Mouse (Mus musculus) testis, adult 2 months (tissue): ENCODE results near the gene Misp. TPM values are rescaled to one million over a fixed set of nuclear protein-coding genes. Genes with fewer than 3 reads are reported as not detected.

Source experiments
- H3K27ac ChIP-seq: fragments of 200-500 bp; 2 replicates; pipeline ENCODE4 v1.5.1; 2012; ENCODE audit warnings: low read depth, low read length; ENCODE audit not compliant: control insufficient read depth, insufficient read depth
- H3K27me3 ChIP-seq: fragments of 200-500 bp; 2 replicates; pipeline ENCODE4 v1.6.1; 2012; ENCODE audit warnings: mild to moderate bottlenecking, low read length, moderate library complexity; ENCODE audit not compliant: control insufficient read depth, insufficient read depth
- H3K36me3 ChIP-seq: fragments of 200-500 bp; 2 replicates; pipeline ENCODE4 v1.6.1; 2012; ENCODE audit warnings: mild to moderate bottlenecking, low read length; ENCODE audit not compliant: control insufficient read depth, insufficient read depth
- H3K4me1 ChIP-seq: fragments of 200-500 bp; 2 replicates; pipeline ENCODE4 v1.6.1; 2012; ENCODE audit warnings: low read length; ENCODE audit not compliant: control insufficient read depth, insufficient read depth
- H3K4me3 ChIP-seq: fragments of 200-500 bp; 2 replicates; pipeline ENCODE4 v1.5.1; 2012; ENCODE audit warnings: low read depth, mild to moderate bottlenecking, low read length, moderate library complexity, mixed read lengths; ENCODE audit not compliant: control insufficient read depth
- CTCF ChIP-seq: fragments of 200-500 bp; IDR thresholded peaks from 2 replicates; pipeline ENCODE4 v1.5.1; 2012; ENCODE audit warnings: low read depth, mild to moderate bottlenecking, inconsistent platforms, low read length, moderate library complexity; ENCODE audit not compliant: control insufficient read depth, insufficient read depth, insufficient replicate concordance
- POLR2A ChIP-seq: fragments of 200-500 bp; IDR thresholded peaks from 2 replicates; pipeline ENCODE4 v1.6.1; 2012; ENCODE audit warnings: low read depth, mild to moderate bottlenecking, inconsistent platforms, low read length, moderate library complexity; ENCODE audit not compliant: control insufficient read depth
- polyA plus RNA-seq: library from polyadenylated mRNA; depleted of rRNA; stranded (reverse); fragments of >200 nt; gene quantifications from 2 replicates; pipeline ENCODE4 v1.2.3, GENCODE M21; 2012

Gene Misp
- polyA plus RNA-seq, 1 experiment, result 0.27 TPM

DNA sequence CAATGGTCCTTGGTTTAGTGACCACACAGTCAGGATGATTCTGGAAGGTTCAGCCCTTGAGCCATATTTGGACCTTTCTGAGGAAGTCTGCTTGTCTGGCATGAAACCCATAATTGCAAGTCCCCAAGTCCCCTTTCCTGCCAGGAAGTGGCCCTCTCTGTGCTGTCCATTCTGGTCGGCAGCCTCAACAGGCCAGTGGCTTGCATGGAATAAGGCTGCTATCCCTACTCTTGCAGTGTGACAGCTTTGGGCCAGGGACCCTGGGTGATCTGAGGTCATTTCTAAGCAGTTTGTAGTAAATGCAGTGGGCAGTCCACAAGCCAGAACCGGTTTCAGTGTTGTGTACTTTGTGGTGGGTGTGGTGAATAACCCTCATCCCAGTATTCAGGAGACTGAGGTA is 17.4 kb downstream of the Misp start:
- no peak overlapping the region for H3K27ac ChIP-seq
- H3K4me1 ChIP-seq, result peaks cover 5% of the 10 kb centered on the region
- H3K36me3 ChIP-seq, result no peaks in the 10 kb centered on the region
- H3K4me3 ChIP-seq, result no peak overlapping the region
- no peaks in the 10 kb centered on the region for H3K27me3 ChIP-seq
- TF ChIP-seq CTCF (no peak), POLR2A (no peak)

DNA sequence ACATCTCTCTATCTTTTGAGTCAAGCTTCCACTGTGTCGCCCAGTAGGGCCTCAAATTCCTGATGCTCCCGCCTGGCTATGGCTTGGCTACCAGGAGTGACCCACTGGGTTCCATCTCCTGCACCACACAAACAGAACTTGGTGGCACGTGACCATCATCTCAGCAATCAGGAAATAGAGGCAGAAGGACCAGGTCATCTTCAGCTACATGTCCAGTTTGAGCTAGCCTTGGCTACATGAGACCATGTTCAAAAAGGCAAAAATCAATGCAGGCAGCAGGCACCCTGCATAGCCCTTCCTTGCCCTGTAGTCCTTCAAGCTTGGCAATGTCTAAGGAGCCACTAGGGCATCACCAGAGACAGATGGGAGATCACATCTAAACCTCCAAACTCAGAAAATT is 19.3 kb downstream of the Misp start:
- H3K27me3 ChIP-seq, result no peaks in the 10 kb centered on the region

DNA sequence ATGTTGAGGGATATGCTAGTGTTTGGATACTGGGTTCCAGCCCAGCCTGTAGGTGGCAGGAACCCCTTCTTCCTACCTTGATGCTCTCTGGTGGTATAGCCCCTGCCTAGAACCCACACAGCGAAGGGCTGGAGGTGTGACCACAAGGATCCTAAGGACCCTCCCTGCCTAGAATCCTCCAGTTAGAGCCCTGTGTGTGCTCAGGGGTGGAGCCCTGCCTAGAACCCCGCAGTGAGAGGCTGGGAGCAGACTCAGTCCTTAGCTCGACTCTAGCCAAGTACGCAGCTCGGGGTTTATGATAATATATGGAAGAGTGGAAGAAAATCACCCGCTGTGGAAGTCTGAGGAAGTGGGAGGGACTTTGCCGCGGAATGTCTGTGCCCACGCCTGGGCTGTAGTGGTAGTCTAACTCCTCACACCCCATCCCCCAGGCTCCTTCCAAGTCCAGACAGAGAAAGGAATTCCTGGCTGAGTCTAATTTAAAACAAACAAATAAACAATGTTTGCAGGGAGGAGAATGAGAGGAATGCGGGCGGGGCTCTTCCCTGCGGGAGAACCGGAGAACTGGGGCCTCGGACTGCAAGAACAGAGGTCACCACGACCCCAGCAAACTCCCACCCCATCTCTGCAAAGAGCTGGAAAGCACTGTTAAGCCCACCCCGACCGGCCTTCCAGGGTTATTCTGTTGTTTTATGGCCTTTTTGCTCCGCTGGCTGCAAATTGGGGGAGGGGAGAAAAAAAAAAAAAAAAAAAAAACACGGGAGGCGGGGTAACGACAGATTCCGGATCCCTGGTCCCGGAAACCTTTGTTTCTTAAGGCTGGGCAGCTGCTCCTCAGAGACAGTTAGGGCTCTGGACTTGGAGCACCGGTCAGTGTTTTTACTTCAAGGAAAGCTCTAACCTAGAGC is 20.1 kb downstream of the Misp start:
- TF ChIP-seq POLR2A (0 out of 2 replicates have a peak, but pooled peaks have one; percentile 38), CTCF (no peak)
- H3K27ac ChIP-seq, result peak overlapping the region; percentile 76
- H3K27me3 ChIP-seq, result no peaks in the 10 kb centered on the region
- H3K36me3 ChIP-seq, result no peaks in the 10 kb centered on the region
- peak overlapping the region; percentile 60 for H3K4me3 ChIP-seq
- peaks cover 5% of the 10 kb centered on the region for H3K4me1 ChIP-seq

More for the DNA sequence above, 19.3 kb downstream of the Misp start:
- H3K27ac ChIP-seq, result peak overlapping the region; percentile 76; the same call in 1 of the 2 replicates
- TF ChIP-seq CTCF, result no peak
- TF ChIP-seq POLR2A, result no peak
- peaks cover 5% of the 10 kb centered on the region for H3K4me1 ChIP-seq
- no peak overlapping the region for H3K4me3 ChIP-seq
- no peaks in the 10 kb centered on the region for H3K36me3 ChIP-seq

DNA sequence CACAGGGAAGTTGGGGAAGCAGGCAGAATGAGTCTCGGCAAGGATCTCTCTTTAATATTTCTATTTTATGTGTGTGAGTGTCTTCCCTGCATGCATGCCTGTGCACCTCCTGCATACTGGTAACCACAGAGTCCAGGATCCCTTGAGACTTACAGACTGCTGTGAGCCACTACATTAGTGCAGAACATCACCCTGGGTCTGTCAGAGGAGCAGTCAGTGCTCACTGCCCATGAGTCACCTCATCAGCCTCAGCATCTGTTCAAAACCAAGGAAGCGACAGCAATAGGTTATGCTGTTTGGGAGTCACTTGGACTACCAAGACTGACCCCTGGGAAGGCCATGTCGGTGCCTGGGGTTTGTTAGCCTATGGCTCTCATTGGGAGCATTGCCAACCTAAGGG is 21.5 kb downstream of the Misp start:
- Histone ChIP-seq H3K4me3 (no peak overlapping the region), H3K36me3 (no peaks in the 10 kb centered on the region), H3K27ac (no peak overlapping the region), H3K27me3 (no peaks in the 10 kb centered on the region), H3K4me1 (peaks cover 5% of the 10 kb centered on the region)
- TF ChIP-seq CTCF (no peak), POLR2A (no peak)

DNA sequence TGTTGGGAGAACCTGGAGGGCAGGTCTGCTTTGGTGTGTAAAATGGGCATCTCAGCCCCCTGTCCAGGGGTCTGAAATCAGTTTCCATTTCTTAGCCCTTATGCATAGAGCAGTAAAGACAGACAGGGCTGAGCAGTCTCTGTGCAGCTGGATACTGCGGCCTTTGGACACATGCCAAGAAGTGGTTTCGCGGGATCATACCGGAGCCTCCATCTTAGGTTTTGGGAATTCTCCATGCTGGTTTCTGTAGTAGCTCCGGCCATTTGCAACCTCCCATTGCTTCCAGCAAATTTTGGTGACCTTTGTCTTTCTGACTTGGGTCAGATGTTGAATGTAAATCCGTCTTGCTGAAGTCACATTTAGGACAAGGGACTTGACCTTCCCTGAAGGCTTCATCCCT is 22.7 kb downstream of the Misp start:
- no peak for TF ChIP-seq CTCF
- no peak for TF ChIP-seq POLR2A
- Histone ChIP-seq H3K27ac (no peak overlapping the region), H3K36me3 (no peaks in the 10 kb centered on the region), H3K4me3 (no peak overlapping the region), H3K27me3 (no peaks in the 10 kb centered on the region), H3K4me1 (peaks cover 5% of the 10 kb centered on the region)

DNA sequence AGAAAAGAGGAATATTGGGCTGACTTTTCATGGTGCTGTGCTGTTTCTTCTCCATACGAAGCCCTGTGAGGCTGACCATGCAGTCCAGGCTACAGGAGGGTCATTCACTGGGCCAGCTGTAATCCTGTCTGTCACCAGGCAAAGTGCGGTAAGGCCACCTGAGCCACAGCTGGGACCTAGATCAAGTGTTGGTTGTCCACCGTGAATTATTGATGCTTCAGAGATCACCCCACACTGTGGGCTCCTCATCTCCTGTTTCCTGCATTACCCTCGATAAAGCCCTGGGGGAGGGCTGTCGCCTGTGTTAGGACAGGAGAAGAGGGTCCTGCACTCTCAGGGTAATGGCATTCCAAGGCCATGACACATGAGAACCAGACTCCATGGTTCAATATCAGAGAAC is 25.8 kb downstream of the Misp start:
- Histone ChIP-seq H3K27me3 (no peaks in the 10 kb centered on the region), H3K4me3 (no peak overlapping the region), H3K36me3 (peaks cover 2% of the 10 kb centered on the region; the same call in 1 of the 2 replicates), H3K4me1 (peaks cover 4% of the 10 kb centered on the region), H3K27ac (no peak overlapping the region)
- TF ChIP-seq POLR2A, result no peak
- TF ChIP-seq CTCF, result no peak

DNA sequence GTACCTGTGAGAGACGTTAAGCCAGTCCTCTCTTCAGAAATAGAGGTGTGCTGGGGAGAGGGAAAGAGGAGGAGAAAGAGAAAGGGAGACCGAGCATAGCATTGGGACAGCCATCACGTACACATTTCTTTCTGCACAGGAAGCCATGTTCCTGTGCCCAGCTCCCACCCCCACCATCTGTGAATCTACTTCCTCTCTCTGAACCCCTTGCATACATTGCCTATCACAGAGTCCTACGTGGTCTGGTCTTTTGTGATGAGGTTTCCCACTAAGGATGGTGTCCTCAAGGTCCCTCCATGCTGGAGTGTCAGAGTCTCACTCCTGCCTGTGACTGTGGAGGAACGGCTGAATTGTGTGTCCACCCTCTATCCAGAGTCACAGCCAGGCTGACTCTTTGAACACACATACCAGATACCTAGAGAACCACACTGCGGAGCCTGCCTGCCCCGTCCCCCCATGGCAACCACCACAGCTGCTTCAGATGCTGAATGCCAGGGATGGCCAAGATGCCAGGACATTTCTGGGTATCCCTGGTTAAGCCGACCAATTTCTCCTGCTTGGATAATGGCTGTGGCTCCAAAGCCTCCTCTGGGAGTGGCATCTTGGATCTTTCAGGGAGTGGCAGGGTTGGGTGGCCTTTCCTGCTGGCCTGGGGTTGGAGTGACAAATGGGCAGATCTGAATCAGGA is 29.3 kb downstream of the Misp start:
- Histone ChIP-seq H3K4me3 (peak overlapping the region; percentile 47), H3K4me1 (peaks cover 22% of the 10 kb centered on the region), H3K27me3 (no peaks in the 10 kb centered on the region), H3K36me3 (peaks cover 2% of the 10 kb centered on the region; the same call in 1 of the 2 replicates), H3K27ac (no peak overlapping the region)
- TF ChIP-seq CTCF, result no peak
- no peak for TF ChIP-seq POLR2A

DNA sequence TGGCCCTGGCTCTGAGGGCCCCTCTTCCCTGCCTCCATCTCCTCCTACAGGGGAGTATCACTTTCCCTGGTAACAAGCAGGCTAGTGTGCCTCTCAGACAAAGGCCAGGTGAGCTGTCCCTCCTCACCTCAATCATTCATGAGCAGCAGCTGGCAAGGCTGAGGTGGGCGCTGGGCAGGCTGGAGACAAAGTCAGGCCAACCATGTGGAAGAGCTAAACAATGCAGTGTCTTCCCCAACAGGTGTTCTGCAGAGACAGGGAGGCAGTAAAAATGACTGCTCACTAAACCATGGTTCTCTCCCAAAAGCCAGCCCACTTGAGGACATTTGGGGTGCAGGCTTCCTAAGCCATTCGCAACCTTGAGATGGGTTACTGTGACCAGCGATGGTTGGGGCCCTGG is 30.9 kb downstream of the Misp start:
- TF ChIP-seq POLR2A (no peak; the same call in 1 of the 2 replicates), CTCF (no peak)
- Histone ChIP-seq H3K27ac (peak overlapping the region; percentile 96; the same call in 1 of the 2 replicates), H3K27me3 (no peaks in the 10 kb centered on the region), H3K36me3 (peaks cover 3% of the 10 kb centered on the region), H3K4me3 (peak overlapping the region; percentile 97), H3K4me1 (peaks cover 30% of the 10 kb centered on the region)
